Mouse (Mus musculus): ENCODE measurements at regions not wholly inside any gene's neighbourhood (a gene's known extent, or its start where the extent isn't known, plus 50 kb on each side); places are given as distances from the start of the nearest gene placed in this dataset.

DNA sequence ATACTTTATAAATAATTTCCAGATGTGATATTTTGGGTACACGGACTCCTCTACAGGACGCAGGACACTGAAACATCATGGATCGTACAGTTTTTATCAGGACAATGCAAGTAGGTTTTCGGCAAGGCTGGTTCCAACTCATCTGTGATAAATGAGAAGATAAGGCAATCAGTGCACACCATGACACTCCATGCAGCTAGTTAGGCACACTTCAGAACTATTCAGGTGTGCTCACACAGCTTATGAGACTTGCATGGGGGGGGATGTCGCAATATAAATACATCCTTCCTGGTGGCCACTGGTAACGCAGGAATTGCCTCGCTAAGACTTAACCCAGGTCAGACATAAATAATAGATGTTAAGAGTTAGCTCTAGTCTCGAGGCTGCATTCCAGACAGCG lies 77.3 kb upstream of the Dnajc24 start:
- H3K27ac ChIP-seq (replicated peaks), result no peak overlapping the region
- H3K36me3 ChIP-seq, result no peaks in the 10 kb centered on the region
- peaks cover 37% of the 10 kb centered on the region for H3K27me3 ChIP-seq
- no peak overlapping the region for H3K4me3 ChIP-seq
- H3K9ac ChIP-seq, result no peak overlapping the region
- ATAC-seq (ENCODE audit: low read depth), result no peak
- H3K4me2 ChIP-seq, result no peak overlapping the region
- H3K9me3 ChIP-seq, result no peaks in the 10 kb centered on the region
- peaks cover 14% of the 10 kb centered on the region for H3K4me1 ChIP-seq (replicated peaks)
- 53% methylated on average over 9 of the region's 9 CpGs for WGBS

- H3K4me2 ChIP-seq, result no peak overlapping the region
- H3K36me3 ChIP-seq, result no peaks in the 10 kb centered on the region
- H3K4me1 ChIP-seq (replicated peaks), result peaks cover 6% of the 10 kb centered on the region
- peaks cover 47% of the 10 kb centered on the region for H3K27me3 ChIP-seq
- no peaks in the 10 kb centered on the region for H3K9me3 ChIP-seq
- H3K9ac ChIP-seq, result no peak overlapping the region
- no peak overlapping the region for H3K27ac ChIP-seq (replicated peaks)
- H3K4me3 ChIP-seq, result no peak overlapping the region
- WGBS, result 43% methylated on average over 3 of the region's 3 CpGs
- no peak for ATAC-seq (ENCODE audit: low read depth)
Measured at GRCm38 (mm10) chr2:106078591-106078990, 75.2 kb upstream of the Dnajc24 start.

DNA sequence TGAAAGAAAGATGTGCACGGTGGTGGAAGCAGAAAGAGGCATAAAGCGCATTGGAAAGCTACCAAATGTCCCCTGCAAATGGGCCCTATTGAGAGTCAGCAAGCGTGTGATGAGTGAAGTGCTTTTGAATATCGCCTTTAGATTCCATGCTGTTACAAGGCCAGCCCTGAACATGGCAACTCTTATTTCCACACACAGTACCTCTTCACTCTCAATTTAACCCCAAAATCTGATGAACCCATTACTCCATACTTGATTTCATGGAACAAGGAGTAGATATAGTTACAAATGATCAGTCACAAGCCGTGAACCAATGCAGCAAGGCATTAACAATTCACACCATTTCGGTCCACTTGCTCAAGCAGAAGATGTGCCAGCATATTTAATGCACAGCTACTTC lies 71.1 kb upstream of the Dnajc24 start:
- no peak overlapping the region for H3K27ac ChIP-seq (replicated peaks)
- H3K9ac ChIP-seq, result no peak overlapping the region
- no peak overlapping the region for H3K4me2 ChIP-seq
- no peak overlapping the region for H3K4me3 ChIP-seq
- H3K9me3 ChIP-seq, result no peaks in the 10 kb centered on the region
- 0 out of 2 replicates have a peak, but pooled peaks have one; percentile 27 for ATAC-seq (ENCODE audit: low read depth)
- 33% methylated on average over 6 of the region's 6 CpGs for WGBS
- H3K4me1 ChIP-seq (replicated peaks), result no peaks in the 10 kb centered on the region
- H3K36me3 ChIP-seq, result no peaks in the 10 kb centered on the region
- peaks cover 62% of the 10 kb centered on the region for H3K27me3 ChIP-seq

- Histone ChIP-seq H3K27ac (replicated peaks) (no peak overlapping the region), H3K4me1 (replicated peaks) (no peaks in the 10 kb centered on the region), H3K4me3 (no peak overlapping the region), H3K27me3 (peaks cover 15% of the 10 kb centered on the region), H3K9ac (no peak overlapping the region), H3K9me3 (no peaks in the 10 kb centered on the region), H3K4me2 (no peak overlapping the region), H3K36me3 (no peaks in the 10 kb centered on the region)
- 91% methylated on average over 2 of the region's 2 CpGs for WGBS
- ATAC-seq (ENCODE audit: low read depth), result no peak
Measured at GRCm38 (mm10) chr2:106064316-106064715, 61.0 kb upstream of the Dnajc24 start.
